Mouse (Mus musculus): Measurements from ENCODE around the gene Gm29776. TPM values are rescaled to one million over a fixed set of nuclear protein-coding genes. Genes with fewer than 3 reads are reported as not detected.

Gm29776 gene
- 0.06 TPM in 1 of 2 replicates, not detected in the other for polyA plus RNA-seq (2012; rRNA removed)

GRCm38 (mm10) chr14:54698733-54699132 is at the start of gene Gm29776:
Gene Gm29776 (minus strand): TSS chr14:54698833.

GRCm38 (mm10) chr14:54712074-54712473 is 13.4 kb upstream of the Gm29776 start, which contains the start of gene Cebpe:
Gene Cebpe (minus strand): TSS chr14:54712174.

GRCm38 (mm10) chr14:54686522-54687143 is 12.0 kb downstream of the Gm29776 start, which contains the start of gene Acin1:
Gene Acin1 (minus strand): TSS chr14:54686931.

GRCm38 (mm10) chr14:54686063-54686521 is 12.5 kb downstream of the Gm29776 start, which contains the start of gene 1700123O20Rik:
Gene 1700123O20Rik (plus strand): TSS chr14:54686216.

Other genes starting within 250 kb of the Gm29776 start
- gene Lrp10, start 234.7 kb downstream of the Gm29776 start, polyA plus RNA-seq (2012; rRNA removed) = 344 and 402 TPM in 2 replicates
- 1.7 and 2.3 TPM in 2 replicates for gene Rem2, start 222.7 kb downstream of the Gm29776 start, polyA plus RNA-seq (2012; rRNA removed)
- 17.0 and 41.7 TPM in 2 replicates for gene Prmt5, start 181.3 kb downstream of the Gm29776 start, polyA plus RNA-seq (2012; rRNA removed)
- gene Haus4, start 144.2 kb downstream of the Gm29776 start, polyA plus RNA-seq (2012; rRNA removed) = 10.7 and 13.6 TPM in 2 replicates
- gene Ajuba, start 121.3 kb downstream of the Gm29776 start, polyA plus RNA-seq (2012; rRNA removed) = 5.9 and 6.3 TPM in 2 replicates
- 7.2 and 8.1 TPM in 2 replicates for gene 4931414P19Rik, start 92.8 kb downstream of the Gm29776 start, polyA plus RNA-seq (2012; rRNA removed)
- gene Psmb5, start 80.8 kb downstream of the Gm29776 start, polyA plus RNA-seq (2012; rRNA removed) = 180 and 204 TPM in 2 replicates
- not detected in 2 replicates for gene Psmb11, start 77.4 kb downstream of the Gm29776 start, polyA plus RNA-seq (2012; rRNA removed)
- not detected in 2 replicates for gene Gm17606, start 57.9 kb downstream of the Gm29776 start, polyA plus RNA-seq (2012; rRNA removed)
- gene Cdh24, start 57.5 kb downstream of the Gm29776 start, polyA plus RNA-seq (2012; rRNA removed) = 6.4 and 7.6 TPM in 2 replicates
- 35.0 and 51.2 TPM in 2 replicates for gene 1700123O20Rik, start 12.6 kb downstream of the Gm29776 start, polyA plus RNA-seq (2012; rRNA removed)
- gene Acin1, start 11.9 kb downstream of the Gm29776 start, polyA plus RNA-seq (2012; rRNA removed) = 88.5 and 92.0 TPM in 2 replicates
- 0.32 and 0.94 TPM in 2 replicates for gene Cebpe, start 13.3 kb upstream of the Gm29776 start, polyA plus RNA-seq (2012; rRNA removed)
- gene Slc7a8, start 83.1 kb upstream of the Gm29776 start, polyA plus RNA-seq (2012; rRNA removed) = 7.8 and 8.6 TPM in 2 replicates
- gene Rnf212b, start 115.3 kb upstream of the Gm29776 start, polyA plus RNA-seq (2012; rRNA removed) = not detected in 2 replicates
- 2.2 and 4.0 TPM in 2 replicates for gene Homez, start 172.1 kb upstream of the Gm29776 start, polyA plus RNA-seq (2012; rRNA removed)
- 19.1 and 22.7 TPM in 2 replicates for gene Ppp1r3e, start 178.7 kb upstream of the Gm29776 start, polyA plus RNA-seq (2012; rRNA removed)
- 57.4 and 72.3 TPM in 2 replicates for gene Bcl2l2, start 184.5 kb upstream of the Gm29776 start, polyA plus RNA-seq (2012; rRNA removed)
- 10.2 and 19.3 TPM in 2 replicates for gene Gm20521, start 184.6 kb upstream of the Gm29776 start, polyA plus RNA-seq (2012; rRNA removed)
- 56.7 and 65.4 TPM in 2 replicates for gene Pabpn1, start 193.7 kb upstream of the Gm29776 start, polyA plus RNA-seq (2012; rRNA removed)
- gene Slc22a17, start 214.3 kb upstream of the Gm29776 start, polyA plus RNA-seq (2012; rRNA removed) = 30.7 and 38.2 TPM in 2 replicates
- 13.0 and 13.8 TPM in 2 replicates for gene Efs, start 227.3 kb upstream of the Gm29776 start, polyA plus RNA-seq (2012; rRNA removed)
- 0.67 and 0.92 TPM in 2 replicates for gene Il25, start 233.9 kb upstream of the Gm29776 start, polyA plus RNA-seq (2012; rRNA removed)
- 2.8 and 3.5 TPM in 2 replicates for gene Cmtm5, start 237.4 kb upstream of the Gm29776 start, polyA plus RNA-seq (2012; rRNA removed)

Data from colon, adult 2 months (tissue).